Mouse (Mus musculus): Measurements from ENCODE around the gene Noa1.

Noa1 gene

GRCm38 (mm10) chr5:77309924-77310772, at the start of gene Noa1, which contains the start of gene Polr2b:
Gene Noa1 (minus strand): TSS chr5:77310084.
Gene Polr2b (plus strand): TSS chr5:77310147.
- peak; percentile 99 for DNase-seq

GRCm38 (mm10) chr5:77358347-77358746, 48.5 kb upstream of the Noa1 start:
- no peak for DNase-seq

GRCm38 (mm10) chr5:77357405-77358149, 47.7 kb upstream of the Noa1 start:
- no peak for DNase-seq

- no peak for DNase-seq
These were observed 45.7 kb upstream of the Noa1 start for GRCm38 (mm10) chr5:77355307-77356265.

GRCm38 (mm10) chr5:77354361-77354787, 44.5 kb upstream of the Noa1 start:
- peak; percentile 88 for DNase-seq

GRCm38 (mm10) chr5:77351691-77352090, 41.8 kb upstream of the Noa1 start:
- no peak for DNase-seq

- no peak for DNase-seq
These were observed 40.2 kb upstream of the Noa1 start for GRCm38 (mm10) chr5:77349971-77350658.

GRCm38 (mm10) chr5:77348901-77349300, 39.0 kb upstream of the Noa1 start:
- DNase-seq: no peak

GRCm38 (mm10) chr5:77340033-77340432, 30.1 kb upstream of the Noa1 start:
- no peak for DNase-seq

GRCm38 (mm10) chr5:77330154-77330553, 20.3 kb upstream of the Noa1 start:
- no peak for DNase-seq

- no peak for DNase-seq
These were observed 15.1 kb upstream of the Noa1 start for GRCm38 (mm10) chr5:77324936-77325335.

- no peak for DNase-seq
These were observed 5.1 kb upstream of the Noa1 start for GRCm38 (mm10) chr5:77314986-77315385.

GRCm38 (mm10) chr5:77314206-77314605, 4.3 kb upstream of the Noa1 start:
- DNase-seq: no peak

GRCm38 (mm10) chr5:77309051-77309906, 605 bp downstream of the Noa1 start:
- DNase-seq: no peak

- DNase-seq: no peak
These were observed 1.9 kb downstream of the Noa1 start for GRCm38 (mm10) chr5:77307821-77308553.

GRCm38 (mm10) chr5:77301296-77301903, 8.5 kb downstream of the Noa1 start:
- DNase-seq: no peak

- no peak for DNase-seq
These were observed 10.4 kb downstream of the Noa1 start for GRCm38 (mm10) chr5:77299486-77299885.

- no peak for DNase-seq
These were observed 16.9 kb downstream of the Noa1 start for GRCm38 (mm10) chr5:77292803-77293522.

- DNase-seq: no peak
These were observed 19.3 kb downstream of the Noa1 start for GRCm38 (mm10) chr5:77290606-77291005.

Measured in right cerebral cortex, postnatal 4 days (tissue).